Comparison of ENCODE assay signal across 8 mouse cellular contexts in genomic region chr1:36770998-36771397, GRCm38 (mm10). TPM values are rescaled to one million over a fixed set of nuclear protein-coding genes. Genes with fewer than 3 reads are reported as not detected.
DNase-seq lines count a peak whose midpoint lies in the region; ATAC-seq and TF ChIP-seq lines count a peak whose summit lies in the region.

No protein-coding gene starts in this region.

- ATAC-seq in kidney, postnatal 0 days (replicated peaks; ENCODE audit: low FRiP score, low read depth), result 0 out of 2 replicates have a peak, but pooled peaks have one; percentile 23
- ATAC-seq in embryonic facial prominence, embryonic 13.5 days (ENCODE audit: insufficient number of reproducible peaks, insufficient read depth, low FRiP score, low TSS enrichment, low read depth), result no peak
- ATAC-seq in megakaryocyte progenitor cell, adult 5-6 weeks (replicated peaks; ENCODE audit: poor library complexity), result no peak

- H3K4me2 ChIP-seq in kidney, postnatal 0 days (ENCODE audit: low read length), result peak overlapping the region; percentile 47
- peak overlapping the region; percentile 59 for H3K4me2 ChIP-seq in embryonic facial prominence, embryonic 13.5 days

- no peak for TF ChIP-seq CTCF in kidney, postnatal 0 days (IDR thresholded peaks at IDR 0.05; ENCODE audit: low read depth)

- peak overlapping the region; percentile 24 for H3K4me3 ChIP-seq in kidney, postnatal 0 days (replicated peaks; ENCODE audit: low read depth, low read length)
- H3K4me3 ChIP-seq in embryonic facial prominence, embryonic 13.5 days, result peak overlapping the region; percentile 33
- H3K4me3 ChIP-seq in limb, embryonic 10.5 days, result peak overlapping the region; percentile 47

- no peaks in the 10 kb centered on the region for H3K36me3 ChIP-seq in kidney, postnatal 0 days (ENCODE audit: insufficient read depth, low read length)
- H3K36me3 ChIP-seq in embryonic facial prominence, embryonic 13.5 days, result no peaks in the 10 kb centered on the region
- H3K36me3 ChIP-seq in limb, embryonic 10.5 days, result no peaks in the 10 kb centered on the region

- H3K27ac ChIP-seq in kidney, postnatal 0 days, result no peak overlapping the region
- H3K27ac ChIP-seq in embryonic facial prominence, embryonic 13.5 days, result no peak overlapping the region
- peak overlapping the region; percentile 12; the same call in 1 of the 2 replicates for H3K27ac ChIP-seq in limb, embryonic 10.5 days

- 21% methylated on average over 27 of the region's 27 CpGs for WGBS in kidney, postnatal 0 days
- WGBS in embryonic facial prominence, embryonic 13.5 days, result 11% methylated on average over 27 of the region's 27 CpGs
- 10% methylated on average over 27 of the region's 27 CpGs for WGBS in limb, embryonic 10.5 days

- no peak for DNase-seq in kidney, postnatal 0 days (ENCODE audit: low spot score)
- no peak for DNase-seq in kidney, adult 11 months
- DNase-seq in limb, embryonic 10.5 days (ENCODE audit: low spot score), result peak; percentile 41
- DNase-seq in retina, postnatal 1 day, result peak; percentile 41
- no peak for DNase-seq in spleen, adult 18-20 months
- no peak for DNase-seq in urinary bladder, postnatal 36 days (ENCODE audit: low spot score in 2 of 2)

- no peaks in the 10 kb centered on the region for H3K4me1 ChIP-seq in kidney, postnatal 0 days (replicated peaks; ENCODE audit: insufficient read depth, low read length)
- peaks cover 18% of the 10 kb centered on the region for H3K4me1 ChIP-seq in embryonic facial prominence, embryonic 13.5 days
- peaks cover 19% of the 10 kb centered on the region for H3K4me1 ChIP-seq in limb, embryonic 10.5 days

- no peaks in the 10 kb centered on the region for H3K27me3 ChIP-seq in kidney, postnatal 0 days (ENCODE audit: insufficient read depth, low read length)
- H3K27me3 ChIP-seq in embryonic facial prominence, embryonic 13.5 days, result peaks cover 24% of the 10 kb centered on the region
- peaks cover 31% of the 10 kb centered on the region for H3K27me3 ChIP-seq in limb, embryonic 10.5 days (ENCODE audit: low read depth, poor library complexity, severe bottlenecking)

- no peak overlapping the region for H3K9ac ChIP-seq in kidney, postnatal 0 days (ENCODE audit: low read depth, low read length)
- H3K9ac ChIP-seq in embryonic facial prominence, embryonic 13.5 days, result no peak overlapping the region

- H3K9me3 ChIP-seq in kidney, postnatal 0 days (replicated peaks; ENCODE audit: low read length), result no peaks in the 10 kb centered on the region
- H3K9me3 ChIP-seq in embryonic facial prominence, embryonic 13.5 days, result no peaks in the 10 kb centered on the region
- H3K9me3 ChIP-seq in limb, embryonic 10.5 days (replicated peaks), result no peaks in the 10 kb centered on the region

RNA-seq across cellular contexts. Expression of gene Zap70, which starts 9.4 kb away (rescaled TPM):
- polyA plus RNA-seq in kidney, postnatal 0 days (2015; fragmentation: Nextera tagmentation; extraction: Ambion mirVana), result 0.17 and 0.51 TPM in 2 replicates
- polyA plus RNA-seq in embryonic facial prominence, embryonic 13.5 days (2015; fragmentation: Nextera tagmentation; extraction: Ambion mirVana), result 0.62 and 0.73 TPM in 2 replicates
- polyA plus RNA-seq in limb, embryonic 10.5 days (2016; fragmentation: Nextera tagmentation; extraction: Ambion mirVana), result 0.36 TPM in 1 of 2 replicates, not detected in the other
- 0.10 and 0.37 TPM in 2 replicates for total RNA-seq in megakaryocyte progenitor cell, adult 5-6 weeks (2015)
- not detected in 2 replicates for total RNA-seq in megakaryocyte progenitor cell, adult 5-6 weeks (2017)

RNA-seq across cellular contexts. Expression of gene Actr1b, which starts 56.8 kb away (rescaled TPM):
- 77.8 and 92.8 TPM in 2 replicates for polyA plus RNA-seq in kidney, postnatal 0 days (2015; fragmentation: Nextera tagmentation; extraction: Ambion mirVana)
- 99.2 and 103 TPM in 2 replicates for polyA plus RNA-seq in embryonic facial prominence, embryonic 13.5 days (2015; fragmentation: Nextera tagmentation; extraction: Ambion mirVana)
- 155 and 156 TPM in 2 replicates for polyA plus RNA-seq in limb, embryonic 10.5 days (2016; fragmentation: Nextera tagmentation; extraction: Ambion mirVana)
- 21.5 and 22.7 TPM in 2 replicates for total RNA-seq in megakaryocyte progenitor cell, adult 5-6 weeks (2015)
- total RNA-seq in megakaryocyte progenitor cell, adult 5-6 weeks (2017), result 55.0 TPM in 2 replicates

Comparison
In these comparisons a context has a peak if more than half of its experiments do, and no peak if none do; other contexts are left out.
1. DNase-seq: peak in limb, embryonic 10.5 days (single experiment) and retina, postnatal 1 day (single experiment); none in kidney, postnatal 0 days (single experiment), kidney, adult 11 months (single experiment), spleen, adult 18-20 months (0 of 2) and urinary bladder, postnatal 36 days (0 of 2).
2. Peak in every context shown above with its lines, with median percentiles within 50 percentile points of each other: H3K4me3 ChIP-seq.